Mouse (Mus musculus) testis, postnatal 10 days (tissue): ENCODE results near the gene Zfp804b.
A peak's percentile ranks its signal among the peaks of the same experiment; 100 is the strongest.
"Not testable (repeated sequence)": the region's sequence is repeated elsewhere in the genome, so short reads cannot be mapped to it uniquely, and the experiment has no call there.

Experiments used
- DNase-seq: peaks from one replicate; pipeline ENCODE4 v3.0.0; 2021; ENCODE audit warnings: low spot score

Zfp804b gene

DNA sequence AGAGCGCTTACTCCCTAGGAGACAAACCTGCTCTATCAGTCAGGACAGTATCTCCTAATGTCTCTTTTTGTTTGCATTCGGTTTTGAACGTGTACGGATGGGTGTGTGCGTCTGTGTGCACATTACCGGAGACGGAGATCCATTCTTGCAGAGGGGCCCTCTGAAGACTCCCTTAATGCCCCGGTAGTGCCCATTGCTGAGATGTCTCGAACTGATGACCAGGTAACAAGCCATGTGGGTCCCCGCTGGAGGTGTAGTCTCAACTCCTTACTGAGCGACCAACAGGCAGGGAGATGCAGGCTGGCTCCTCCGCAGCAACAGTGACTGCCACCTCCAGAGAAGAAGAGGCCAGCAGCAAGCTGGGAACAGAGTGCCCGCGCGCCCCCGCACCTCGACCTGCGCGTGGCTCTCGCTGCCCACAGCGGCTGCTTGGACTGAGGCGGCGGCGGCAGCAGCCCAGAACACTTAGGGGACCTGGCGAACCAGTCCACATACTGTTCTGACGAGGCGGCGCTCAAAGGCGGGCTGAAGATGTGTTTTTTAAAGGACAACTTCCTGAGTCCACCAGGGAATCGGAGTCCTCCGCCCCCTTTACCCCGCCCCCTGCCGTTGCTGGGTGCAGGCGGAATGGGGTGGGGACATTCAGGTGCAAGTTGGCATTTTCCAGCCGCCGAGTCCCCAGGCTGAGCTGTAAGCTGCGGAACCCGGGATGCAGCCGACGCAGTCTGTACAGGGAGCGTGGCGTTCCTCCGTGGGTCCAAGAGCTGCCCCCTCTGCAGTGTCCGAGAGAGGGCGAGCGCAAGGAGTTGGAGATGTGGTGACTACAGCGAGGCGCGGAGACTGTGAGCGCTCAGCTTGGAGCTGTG is at the start of gene Zfp804b:
TSS of gene Zfp804b (minus strand) at position 612 of the 866 bp plus-strand sequence.
- peak; percentile 56 for DNase-seq

DNA sequence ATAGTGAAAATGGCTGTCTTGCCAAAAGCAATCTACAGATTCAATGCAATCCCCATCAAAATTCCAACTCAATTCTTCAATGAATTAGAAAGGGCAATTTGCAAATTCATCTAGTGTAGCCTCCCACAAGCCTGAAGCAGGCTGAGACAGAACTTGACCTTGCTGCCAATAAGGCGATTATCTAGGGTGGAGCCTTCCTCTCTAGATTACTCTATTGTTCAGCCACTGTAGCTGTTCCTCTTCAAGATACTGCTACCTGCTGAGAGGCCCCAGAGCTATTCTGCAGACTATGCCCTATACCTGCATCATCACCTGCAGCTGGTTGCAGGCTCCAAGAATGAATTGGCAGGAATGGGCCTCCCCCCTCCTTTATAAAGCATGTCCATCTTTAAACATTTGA is 20.1 kb upstream of the Zfp804b start:
- DNase-seq, result not testable (repeated sequence)

DNA sequence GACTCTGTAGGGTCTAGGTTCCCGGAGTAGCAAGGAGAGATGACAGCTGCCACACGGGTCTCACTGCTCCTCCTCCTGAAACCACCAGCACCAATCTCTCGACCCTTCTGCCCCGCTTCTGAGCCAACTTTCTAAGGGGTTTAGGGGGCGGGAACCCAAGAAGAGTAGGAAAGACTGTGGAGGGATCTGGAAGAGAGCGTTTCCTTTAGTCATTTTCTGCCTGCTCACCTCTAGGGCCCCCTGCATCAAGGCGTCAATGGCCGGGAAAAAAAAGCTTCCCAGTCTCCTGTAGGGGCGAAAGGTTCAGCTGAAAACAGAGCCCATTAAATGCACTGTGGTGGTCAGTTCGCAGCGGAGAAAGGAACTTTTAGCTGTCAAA is 444 bp upstream of the Zfp804b start:
- DNase-seq, result no peak

DNA sequence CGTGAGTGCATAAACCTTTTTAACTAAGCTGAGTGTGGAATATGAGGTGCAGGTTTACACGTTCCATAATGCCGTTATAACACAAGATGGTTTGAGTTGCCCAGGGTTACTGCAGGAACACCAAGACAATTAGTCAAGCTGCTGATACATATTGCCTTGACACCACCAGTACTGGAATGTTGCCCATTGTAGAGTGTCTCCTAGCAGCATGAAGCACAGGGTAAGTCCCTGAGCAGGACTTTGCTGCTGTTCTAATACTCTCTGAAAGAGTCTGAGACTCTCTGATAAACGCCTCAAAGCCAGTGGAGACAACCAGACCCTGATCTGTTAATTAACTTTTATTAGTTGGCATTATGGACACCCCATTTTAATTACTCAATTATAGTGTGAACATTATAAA is 19.0 kb downstream of the Zfp804b start:
- DNase-seq, result no peak

DNA sequence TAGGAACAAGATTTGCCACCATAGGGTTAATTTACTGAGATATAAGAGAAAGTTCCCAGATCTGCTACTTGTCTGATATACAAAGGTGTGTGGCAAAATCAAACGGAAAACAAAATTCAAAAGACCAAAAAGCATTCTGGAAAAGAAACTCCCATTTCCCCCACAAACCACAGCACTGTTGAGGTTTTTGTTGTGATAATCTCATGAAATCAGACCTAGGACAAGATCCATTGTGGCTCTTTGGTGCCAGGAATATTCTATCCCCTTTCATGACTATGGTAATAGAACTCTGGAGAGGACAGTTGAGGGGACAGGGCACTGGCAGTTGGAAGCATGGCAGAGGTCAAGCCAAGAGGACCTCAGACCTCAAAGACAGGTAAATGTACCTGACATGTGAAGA is 40.7 kb downstream of the Zfp804b start, which contains the start of gene Tex47:
TSS of gene Tex47 (plus strand) at position 301 of the 400 bp plus-strand sequence.
- no peak for DNase-seq

DNA sequence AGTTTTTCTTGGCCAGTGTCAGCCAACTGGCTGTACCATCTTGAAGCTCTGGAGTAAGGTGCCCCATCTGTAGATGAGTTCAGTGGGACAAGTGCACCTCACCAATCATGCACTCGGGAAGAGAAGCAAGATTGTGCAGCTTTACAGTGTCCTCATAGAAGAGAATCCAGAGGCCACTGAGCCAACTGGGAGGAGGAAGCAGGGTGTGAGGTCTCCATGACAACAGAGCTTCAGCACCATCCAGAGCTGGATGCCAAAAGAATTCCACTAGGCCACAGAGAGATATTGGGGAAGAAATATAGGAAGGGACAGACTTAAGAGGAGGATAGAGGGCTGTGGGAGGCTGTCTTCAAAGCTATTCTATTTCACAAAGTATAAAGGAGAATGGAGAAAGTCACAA is 41.6 kb downstream of the Zfp804b start:
- no peak for DNase-seq

DNA sequence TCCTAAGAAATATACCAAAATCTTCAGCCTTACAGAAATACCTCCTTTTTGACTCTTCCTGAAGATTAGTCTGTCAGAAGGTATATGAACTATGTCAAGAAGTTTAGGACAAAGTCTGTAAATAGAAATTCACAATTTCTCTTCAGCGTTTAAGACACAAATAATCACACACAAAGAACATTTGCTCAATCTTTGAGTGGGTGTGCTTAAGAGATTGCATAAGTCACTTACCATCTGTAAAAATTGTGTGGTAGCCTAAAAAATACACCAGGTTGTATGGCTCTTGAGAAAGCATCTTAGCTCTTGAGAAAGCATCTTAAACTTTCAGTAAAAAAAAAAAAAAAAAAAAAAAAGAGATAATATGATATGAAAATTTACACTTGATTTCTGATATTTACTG is 60.2 kb downstream of the Zfp804b start:
- no peak for DNase-seq

DNA sequence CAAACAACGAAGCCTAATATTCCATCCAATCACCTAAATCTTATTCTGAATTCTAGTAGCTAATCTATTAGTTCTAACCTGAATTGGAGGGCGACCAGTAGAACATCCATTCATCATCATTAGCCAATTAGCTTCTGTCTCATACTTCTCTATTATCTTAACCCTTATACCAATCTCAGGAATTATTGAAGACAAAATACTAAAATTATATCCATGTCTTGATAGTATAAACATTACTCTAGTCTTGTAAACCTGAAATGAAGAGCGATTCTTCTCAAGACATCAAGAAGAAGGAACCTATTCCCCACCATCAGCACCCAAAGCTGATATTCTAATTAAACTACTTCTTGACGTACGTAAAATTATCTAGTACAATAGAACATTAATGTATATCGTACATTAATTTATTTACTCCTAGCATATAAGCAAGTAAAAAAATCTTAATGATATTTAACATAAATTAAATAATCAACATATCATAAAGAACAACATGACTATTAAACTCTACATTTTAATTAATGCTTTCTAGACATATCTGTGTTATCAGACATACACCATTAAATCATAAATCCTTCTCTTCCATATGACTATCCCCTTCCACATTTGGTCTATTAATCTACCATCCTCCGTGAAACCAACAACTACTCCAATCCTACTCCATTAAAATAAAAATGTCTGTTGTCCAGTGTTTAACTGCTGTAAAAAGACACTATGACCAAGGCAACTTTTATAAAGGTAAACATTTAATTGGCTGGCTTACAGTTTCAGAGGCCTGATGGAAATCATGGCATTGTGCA is 67.7 kb downstream of the Zfp804b start:
- DNase-seq, result no peak

DNA sequence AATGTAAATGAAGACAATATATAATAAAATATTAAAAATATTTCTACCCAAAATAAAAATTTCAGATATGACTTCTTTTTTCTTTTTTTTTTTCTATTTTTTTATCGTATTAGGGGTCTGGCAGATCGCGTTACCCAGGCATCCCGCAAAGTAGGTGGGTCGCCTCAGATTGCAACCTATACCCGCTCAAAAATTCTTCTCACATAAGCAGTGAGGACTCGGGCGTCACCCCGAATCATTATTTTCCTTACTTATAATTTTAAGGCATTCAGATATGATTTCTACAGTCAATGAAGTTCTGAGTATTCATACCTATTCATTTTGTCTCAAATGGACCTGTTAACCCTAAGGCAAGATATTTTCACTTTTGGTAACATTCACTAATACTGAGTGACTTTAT is 167.0 kb downstream of the Zfp804b start:
- DNase-seq, result no peak

DNA sequence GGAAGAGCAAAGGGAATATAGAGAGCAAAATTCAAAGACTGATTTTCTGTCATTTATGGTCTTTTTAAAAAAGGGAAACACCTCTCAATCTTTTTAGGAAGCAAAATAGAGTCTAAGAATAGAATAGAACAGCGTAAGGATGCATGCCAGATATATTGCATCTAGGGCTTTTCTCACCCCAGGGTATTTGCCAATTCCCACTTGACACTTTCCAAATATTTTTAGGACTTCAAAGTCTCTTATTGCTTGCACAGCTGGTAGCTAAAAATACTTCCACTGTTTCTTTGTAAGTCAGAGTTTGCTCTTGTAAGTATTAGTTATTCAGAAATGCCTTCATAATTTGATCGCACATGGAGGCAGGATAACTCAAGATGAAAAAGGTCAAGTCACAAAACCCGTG is 204.9 kb downstream of the Zfp804b start:
- no peak for DNase-seq

DNA sequence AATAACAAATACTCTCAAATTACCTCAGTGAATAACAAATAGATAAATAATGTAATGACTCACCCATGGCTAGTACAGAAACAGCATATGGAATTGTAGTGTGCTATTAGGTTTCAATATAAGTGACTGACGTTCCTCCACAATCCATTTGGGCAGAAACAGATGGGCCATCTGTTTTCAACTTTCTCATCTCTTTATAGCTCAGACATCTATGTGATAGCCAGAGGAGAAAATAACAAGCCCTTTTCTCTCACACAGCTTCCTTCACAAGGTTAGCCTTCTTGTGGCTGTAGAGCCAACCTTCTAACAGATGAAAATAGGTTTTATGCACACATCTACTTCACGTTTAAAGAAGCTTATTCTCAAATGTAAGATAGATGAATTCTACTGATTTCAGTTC is 242.2 kb downstream of the Zfp804b start:
- no peak for DNase-seq

DNA sequence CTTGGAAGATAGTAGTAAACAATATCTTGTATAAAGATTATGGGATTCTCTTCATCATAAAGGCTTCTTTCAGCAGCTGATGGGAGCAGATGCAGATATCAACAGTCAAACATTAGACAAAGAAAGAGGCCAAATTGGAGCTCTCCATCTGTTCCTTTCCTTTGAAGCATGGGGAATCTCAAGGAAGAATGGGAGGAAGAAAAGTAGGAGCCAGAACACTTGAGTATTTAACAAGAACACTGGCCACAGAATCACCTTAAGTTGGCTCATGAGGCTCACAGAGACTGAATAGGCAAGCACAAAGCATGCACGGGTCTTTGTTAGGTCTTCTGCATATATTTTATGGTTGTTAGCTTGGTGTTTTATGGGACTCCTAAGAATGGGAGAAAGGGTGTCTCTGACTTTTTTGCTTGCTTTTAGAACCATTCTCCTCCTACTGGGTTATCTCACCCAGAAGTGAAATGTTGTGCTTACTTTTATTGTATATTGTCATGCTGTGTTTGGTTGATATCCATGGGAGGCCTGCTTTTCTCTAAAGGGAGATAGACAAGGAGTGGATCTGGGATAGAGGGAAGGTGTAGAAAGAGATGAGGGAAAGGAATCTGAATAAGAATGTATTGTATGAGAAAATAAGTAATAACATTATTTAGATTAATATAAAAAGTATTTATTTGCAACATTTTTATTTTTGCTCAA is 270.5 kb downstream of the Zfp804b start:
- DNase-seq, result no peak

DNA sequence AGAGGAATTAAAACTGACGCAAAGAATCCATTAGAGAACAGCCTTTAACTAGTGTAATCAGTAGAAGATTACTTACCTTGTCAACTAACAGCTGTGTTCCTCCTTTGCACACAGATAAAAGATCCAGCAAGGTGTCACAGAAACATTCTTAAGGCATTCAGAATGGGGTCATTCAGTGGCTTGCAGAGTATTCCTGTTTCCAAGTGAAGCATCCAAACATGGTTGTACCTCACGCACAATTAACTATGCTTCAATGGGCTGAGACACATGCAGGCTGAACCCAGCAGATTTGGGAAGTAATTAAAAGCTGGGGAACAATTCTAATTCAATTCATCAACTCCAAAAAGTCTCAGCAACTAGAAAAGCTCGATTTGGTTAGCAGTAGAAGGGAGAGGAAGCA is 337.1 kb downstream of the Zfp804b start:
- no peak for DNase-seq

DNA sequence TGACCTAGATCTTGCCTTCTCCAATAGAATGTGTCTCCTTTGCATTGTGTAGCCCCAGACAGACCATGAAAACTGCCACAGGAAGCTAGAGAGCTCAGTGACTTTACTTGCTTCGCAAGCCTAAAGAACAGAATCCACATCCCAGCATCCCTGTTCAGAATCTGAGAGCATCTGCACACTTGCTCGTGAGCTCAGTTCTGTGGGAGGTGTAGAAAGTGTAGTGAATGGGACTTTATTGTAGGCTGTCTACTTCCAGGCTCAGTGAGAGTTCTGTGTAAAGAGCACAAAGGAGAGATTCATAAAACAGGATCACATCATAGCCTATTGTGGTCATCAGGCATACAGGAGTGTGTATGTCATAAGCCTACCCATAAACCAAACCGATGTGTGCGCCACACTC is 360.6 kb downstream of the Zfp804b start:
- no peak for DNase-seq

DNA sequence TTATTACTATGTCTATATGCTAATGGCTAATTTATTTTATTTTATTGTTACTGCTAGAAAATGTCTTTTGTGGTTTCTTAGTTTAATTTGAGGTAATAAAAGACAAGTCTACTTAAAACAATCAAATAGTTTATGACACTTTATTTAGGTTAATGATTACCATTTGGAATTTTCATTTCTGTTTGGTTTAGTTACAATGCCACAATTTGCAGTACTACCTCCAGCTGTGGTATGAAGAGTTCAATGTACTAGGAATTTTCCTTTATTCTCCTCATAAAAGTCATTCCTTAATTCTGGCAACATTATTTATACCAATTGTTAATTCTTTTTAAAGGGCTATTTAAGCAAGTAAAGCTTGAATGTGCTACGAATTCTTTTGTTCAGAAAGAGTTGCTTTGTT is 409.7 kb downstream of the Zfp804b start:
- no peak for DNase-seq

DNA sequence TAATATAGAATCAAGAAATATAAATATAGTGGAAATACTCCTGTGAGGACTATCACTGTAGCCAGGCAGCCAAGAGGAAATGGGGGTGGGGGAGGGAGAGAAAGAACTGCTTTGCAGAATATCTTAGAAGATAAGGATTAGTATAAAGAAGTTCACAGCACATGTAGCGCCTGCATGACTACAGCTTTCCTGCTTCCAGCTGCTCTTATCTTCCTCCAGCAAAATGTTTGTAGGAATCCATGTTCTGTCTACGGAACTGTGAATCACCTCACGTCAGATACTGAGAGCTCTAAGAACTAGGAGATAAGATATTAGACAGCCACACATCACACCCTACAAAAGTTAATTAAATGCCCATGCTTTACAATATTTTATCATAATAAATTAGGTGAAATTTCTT is 433.3 kb downstream of the Zfp804b start:
- no peak for DNase-seq

DNA sequence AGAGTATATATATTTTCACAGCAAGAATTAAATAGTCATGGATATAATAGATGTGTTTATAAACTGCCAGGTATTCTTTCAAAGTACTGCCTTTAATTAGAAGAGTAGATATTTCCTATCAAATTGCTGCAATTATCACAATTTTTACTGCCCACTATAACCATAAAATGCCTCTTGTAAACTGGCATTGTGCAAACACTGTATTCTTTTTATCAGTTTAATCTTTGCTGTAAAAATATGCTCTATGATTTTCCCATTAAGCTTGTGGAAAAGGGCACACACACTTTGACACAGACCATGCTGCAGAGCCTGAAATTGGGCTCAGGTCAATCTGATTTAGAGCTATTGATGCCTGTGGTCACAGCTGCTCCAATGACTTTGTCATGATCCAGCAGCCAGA is 463.2 kb downstream of the Zfp804b start:
- DNase-seq, result no peak

DNA sequence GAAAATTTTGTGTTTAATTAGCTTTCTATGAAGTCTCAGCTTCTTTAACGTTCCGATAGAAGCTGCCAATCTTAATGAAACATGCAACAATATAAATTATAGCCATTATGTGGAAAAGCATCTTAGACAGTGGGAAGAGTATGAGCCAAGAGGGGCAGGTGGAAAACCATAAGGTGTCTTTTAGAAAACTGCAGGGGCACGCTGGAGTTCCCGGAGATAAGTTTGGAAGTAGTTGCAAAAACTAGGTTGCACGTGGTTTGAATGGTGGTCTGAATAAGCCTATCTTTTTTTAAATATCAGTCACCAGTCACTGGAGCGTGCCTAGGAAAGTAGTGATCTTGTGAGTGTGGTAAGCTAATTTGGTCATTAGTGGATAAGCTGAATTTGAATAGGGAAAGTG is 473.0 kb downstream of the Zfp804b start:
- no peak for DNase-seq

DNA sequence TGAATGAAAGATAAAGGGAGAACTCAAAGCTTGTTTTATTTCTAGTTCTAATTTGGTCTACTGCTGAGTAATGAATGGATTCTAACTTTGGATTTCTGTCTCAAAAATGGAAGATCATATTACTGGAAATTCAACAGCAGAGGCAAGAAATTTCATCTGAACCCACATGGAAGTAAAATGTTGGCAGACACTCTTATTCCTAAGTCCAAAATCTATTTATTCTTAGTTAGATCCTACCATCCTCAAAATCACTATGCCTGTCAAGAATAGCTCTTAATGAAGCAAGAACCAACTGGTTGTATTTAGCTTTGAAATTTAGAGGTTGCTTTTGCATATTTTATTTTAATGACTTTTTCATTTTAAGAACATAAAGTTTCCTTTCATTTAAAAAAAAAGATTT is 473.6 kb downstream of the Zfp804b start:
- no peak for DNase-seq

DNA sequence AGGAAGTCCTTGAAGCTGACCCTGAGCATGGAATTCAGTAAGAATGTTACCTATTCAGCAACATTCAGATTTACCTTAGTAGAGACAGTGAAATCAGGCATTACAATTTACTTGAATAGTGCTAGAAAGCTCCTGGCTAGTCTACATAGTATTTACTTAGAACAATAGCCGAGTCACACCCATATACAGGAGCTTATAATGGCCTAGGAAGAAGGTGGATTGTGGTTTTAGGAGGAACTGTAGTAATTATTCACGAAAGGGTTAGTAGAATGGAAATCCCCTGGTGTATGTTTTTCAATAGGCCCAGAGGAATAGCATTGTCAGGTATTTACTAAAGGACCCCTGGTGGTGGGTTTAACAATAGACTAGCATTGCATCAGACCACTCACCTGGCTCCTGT is 549.2 kb downstream of the Zfp804b start:
- DNase-seq, result no peak

DNA sequence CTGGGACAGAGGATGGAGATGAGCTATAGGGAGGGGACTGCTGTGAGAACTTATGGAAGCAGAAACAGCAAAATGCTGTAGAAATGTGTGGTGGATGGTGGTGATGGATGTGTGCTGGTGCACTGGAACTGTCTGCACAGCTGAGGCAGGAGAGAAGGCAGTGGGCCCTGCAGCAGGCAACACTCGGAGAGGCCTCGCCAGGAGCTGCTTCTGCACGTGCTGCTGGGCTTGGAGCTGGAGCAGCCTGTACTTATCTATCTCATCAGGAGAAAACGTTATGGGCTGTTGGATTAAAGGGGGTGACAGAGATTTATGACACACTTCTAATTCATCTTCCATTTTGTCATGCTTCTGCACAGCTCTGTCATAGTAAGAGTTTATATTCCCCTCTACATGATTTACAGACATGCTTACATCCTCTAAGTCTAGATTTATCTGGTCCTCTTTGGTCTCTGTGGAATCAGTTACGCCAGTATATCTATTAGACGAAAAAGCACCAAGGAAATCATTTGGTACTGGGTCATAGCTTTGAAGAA is 575.1 kb downstream of the Zfp804b start:
- DNase-seq, result no peak
